Mouse (Mus musculus) retina, postnatal 1 day (tissue): ENCODE measurements around the gene Mgll.

Experiments
- DNase-seq: peaks from one replicate; pipeline ENCODE4 v3.0.0-alpha.2; 2012

Mgll gene

GRCm38 (mm10) chr6:88746271-88746670 is 22.1 kb downstream of the Mgll start:
- no peak for DNase-seq

GRCm38 (mm10) chr6:88747296-88748040 is 23.3 kb downstream of the Mgll start:
- no peak for DNase-seq

- DNase-seq, result no peak
Measured at GRCm38 (mm10) chr6:88750884-88751283, 26.7 kb downstream of the Mgll start.

- peak; percentile 84 for DNase-seq
Measured at GRCm38 (mm10) chr6:88752711-88753219, 28.6 kb downstream of the Mgll start.

GRCm38 (mm10) chr6:88753578-88753977 is 29.4 kb downstream of the Mgll start:
- DNase-seq, result peak; percentile 32

GRCm38 (mm10) chr6:88756992-88757391 is 32.8 kb downstream of the Mgll start:
- DNase-seq, result no peak

GRCm38 (mm10) chr6:88758074-88758473 is 33.9 kb downstream of the Mgll start:
- no peak for DNase-seq

GRCm38 (mm10) chr6:88758568-88759522 is 34.6 kb downstream of the Mgll start:
- DNase-seq, result no peak

- DNase-seq, result peak; percentile 85
Measured at GRCm38 (mm10) chr6:88759793-88760453, 35.7 kb downstream of the Mgll start.

- DNase-seq, result peak; percentile 71
Measured at GRCm38 (mm10) chr6:88760935-88761635, 36.9 kb downstream of the Mgll start.

GRCm38 (mm10) chr6:88761684-88762439 is 37.6 kb downstream of the Mgll start:
- no peak for DNase-seq

- no peak for DNase-seq
Measured at GRCm38 (mm10) chr6:88762440-88763196, 38.4 kb downstream of the Mgll start.

- no peak for DNase-seq
Measured at GRCm38 (mm10) chr6:88763518-88764077, 39.4 kb downstream of the Mgll start.

GRCm38 (mm10) chr6:88764281-88764680 is 40.1 kb downstream of the Mgll start:
- no peak for DNase-seq

- DNase-seq, result no peak
Measured at GRCm38 (mm10) chr6:88767740-88768139, 43.5 kb downstream of the Mgll start.

- no peak for DNase-seq
Measured at GRCm38 (mm10) chr6:88769723-88770122, 45.5 kb downstream of the Mgll start.

GRCm38 (mm10) chr6:88770300-88770904 is 46.2 kb downstream of the Mgll start:
- no peak for DNase-seq

GRCm38 (mm10) chr6:88770981-88771380 is 46.8 kb downstream of the Mgll start:
- no peak for DNase-seq

- no peak for DNase-seq
Measured at GRCm38 (mm10) chr6:88772041-88772440, 47.8 kb downstream of the Mgll start.

- no peak for DNase-seq
Measured at GRCm38 (mm10) chr6:88774055-88774454, 49.8 kb downstream of the Mgll start.
